Mouse (Mus musculus): ENCODE measurements around the gene Rxfp4. TPM values are rescaled to one million over a fixed set of nuclear protein-coding genes. Genes with fewer than 3 reads are reported as not detected.

Gene Rxfp4
- polyA plus RNA-seq, 1 experiment from 2014 or later, result not detected

GRCm38 (mm10) chr3:88684236-88684979 is 31.5 kb upstream of the Rxfp4 start:
- Histone ChIP-seq H3K9me3 (replicated peaks) (no peaks in the 10 kb centered on the region), H3K4me3 (replicated peaks) (peak overlapping the region; percentile 76), H3K9ac (peak overlapping the region; percentile 44; the same call in 1 of the 2 replicates), H3K36me3 (replicated peaks) (peaks cover 14% of the 10 kb centered on the region), H3K27ac (replicated peaks) (peak overlapping the region; percentile 85), H3K4me2 (peak overlapping the region; percentile 84), H3K27me3 (no peaks in the 10 kb centered on the region), H3K4me1 (replicated peaks) (peaks cover 28% of the 10 kb centered on the region)
- ATAC-seq (ENCODE audit: insufficient read depth), result no peak
- 42% methylated on average over 8 of the region's 8 CpGs for WGBS (ENCODE audit: insufficient replicate concordance)

GRCm38 (mm10) chr3:88683814-88684213 is 30.9 kb upstream of the Rxfp4 start:
- 57% methylated on average over 2 of the region's 2 CpGs for WGBS (ENCODE audit: insufficient replicate concordance)

GRCm38 (mm10) chr3:88677399-88677798 is 24.5 kb upstream of the Rxfp4 start:
- peaks cover 4% of the 10 kb centered on the region for H3K4me1 ChIP-seq (replicated peaks)
- H3K4me2 ChIP-seq, result peak overlapping the region; percentile 72
- no peaks in the 10 kb centered on the region for H3K9me3 ChIP-seq (replicated peaks)
- H3K27me3 ChIP-seq, result no peaks in the 10 kb centered on the region
- no peak for ATAC-seq (ENCODE audit: insufficient read depth)
- peak overlapping the region; percentile 49; the same call in 1 of the 2 replicates for H3K9ac ChIP-seq
- H3K27ac ChIP-seq (replicated peaks), result no peak overlapping the region
- peak overlapping the region; percentile 45 for H3K4me3 ChIP-seq (replicated peaks)
- WGBS (ENCODE audit: insufficient replicate concordance), result 11% methylated on average over 11 of the region's 11 CpGs
- no peaks in the 10 kb centered on the region for H3K36me3 ChIP-seq (replicated peaks)

More at GRCm38 (mm10) chr3:88683814-88684213, 30.9 kb upstream of the Rxfp4 start:
- no peaks in the 10 kb centered on the region for H3K27me3 ChIP-seq
- no peak overlapping the region for H3K4me2 ChIP-seq
- peaks cover 28% of the 10 kb centered on the region for H3K4me1 ChIP-seq (replicated peaks)
- H3K4me3 ChIP-seq (replicated peaks), result no peak overlapping the region
- no peak overlapping the region for H3K9ac ChIP-seq
- H3K36me3 ChIP-seq (replicated peaks), result peaks cover 8% of the 10 kb centered on the region
- no peak for ATAC-seq (ENCODE audit: insufficient read depth)
- H3K9me3 ChIP-seq (replicated peaks), result no peaks in the 10 kb centered on the region
- no peak overlapping the region for H3K27ac ChIP-seq (replicated peaks)

- ATAC-seq (ENCODE audit: insufficient read depth), result no peak
Observed at GRCm38 (mm10) chr3:88664095-88664494, 11.2 kb upstream of the Rxfp4 start.

GRCm38 (mm10) chr3:88659798-88660197 is 6.9 kb upstream of the Rxfp4 start:
- H3K9ac ChIP-seq, result no peak overlapping the region
- H3K4me1 ChIP-seq (replicated peaks), result no peaks in the 10 kb centered on the region
- WGBS (ENCODE audit: insufficient replicate concordance), result 17% methylated on average over 6 of the region's 6 CpGs
- no peak for ATAC-seq (ENCODE audit: insufficient read depth)
- H3K4me2 ChIP-seq, result no peak overlapping the region
- H3K36me3 ChIP-seq (replicated peaks), result no peaks in the 10 kb centered on the region
- H3K27me3 ChIP-seq, result no peaks in the 10 kb centered on the region
- no peaks in the 10 kb centered on the region for H3K9me3 ChIP-seq (replicated peaks)
- H3K4me3 ChIP-seq (replicated peaks), result no peak overlapping the region
- H3K27ac ChIP-seq (replicated peaks), result no peak overlapping the region

More at GRCm38 (mm10) chr3:88664095-88664494, 11.2 kb upstream of the Rxfp4 start:
- Histone ChIP-seq H3K4me2 (no peak overlapping the region; the same call in 1 of the 2 replicates), H3K4me1 (replicated peaks) (no peaks in the 10 kb centered on the region), H3K27me3 (no peaks in the 10 kb centered on the region), H3K9ac (no peak overlapping the region), H3K4me3 (replicated peaks) (no peak overlapping the region), H3K9me3 (replicated peaks) (no peaks in the 10 kb centered on the region), H3K27ac (replicated peaks) (no peak overlapping the region), H3K36me3 (replicated peaks) (no peaks in the 10 kb centered on the region)
- WGBS (ENCODE audit: insufficient replicate concordance), result 21% methylated on average over 4 of the region's 4 CpGs

- Histone ChIP-seq H3K9ac (no peak overlapping the region), H3K27me3 (no peaks in the 10 kb centered on the region), H3K36me3 (replicated peaks) (no peaks in the 10 kb centered on the region), H3K4me2 (no peak overlapping the region), H3K4me1 (replicated peaks) (no peaks in the 10 kb centered on the region), H3K27ac (replicated peaks) (no peak overlapping the region), H3K4me3 (replicated peaks) (no peak overlapping the region), H3K9me3 (replicated peaks) (no peaks in the 10 kb centered on the region)
- no peak for ATAC-seq (ENCODE audit: insufficient read depth)
- 50% methylated on average over 5 of the region's 5 CpGs for WGBS (ENCODE audit: insufficient replicate concordance)
Observed at GRCm38 (mm10) chr3:88658441-88659127, 5.6 kb upstream of the Rxfp4 start.

- Histone ChIP-seq H3K9me3 (replicated peaks) (no peaks in the 10 kb centered on the region), H3K4me1 (replicated peaks) (0 out of 2 replicates have a peak, but pooled peaks cover 4% of the 10 kb centered on the region), H3K36me3 (replicated peaks) (no peaks in the 10 kb centered on the region), H3K27ac (replicated peaks) (no peak overlapping the region), H3K4me2 (no peak overlapping the region), H3K9ac (no peak overlapping the region), H3K27me3 (no peaks in the 10 kb centered on the region), H3K4me3 (replicated peaks) (no peak overlapping the region)
- 67% methylated on average over 8 of the region's 8 CpGs for WGBS (ENCODE audit: insufficient replicate concordance)
- ATAC-seq (ENCODE audit: insufficient read depth), result no peak
Observed at GRCm38 (mm10) chr3:88655619-88656018, 2.7 kb upstream of the Rxfp4 start.

GRCm38 (mm10) chr3:88654621-88655020 is 1.7 kb upstream of the Rxfp4 start:
- 0 out of 2 replicates have a peak, but pooled peaks cover 4% of the 10 kb centered on the region for H3K4me1 ChIP-seq (replicated peaks)
- H3K27me3 ChIP-seq, result no peaks in the 10 kb centered on the region
- WGBS (ENCODE audit: insufficient replicate concordance), result 60% methylated on average over 4 of the region's 4 CpGs
- H3K27ac ChIP-seq (replicated peaks), result no peak overlapping the region
- ATAC-seq (ENCODE audit: insufficient read depth), result no peak
- H3K4me2 ChIP-seq, result no peak overlapping the region
- H3K36me3 ChIP-seq (replicated peaks), result no peaks in the 10 kb centered on the region
- H3K9ac ChIP-seq, result no peak overlapping the region
- H3K9me3 ChIP-seq (replicated peaks), result no peaks in the 10 kb centered on the region
- H3K4me3 ChIP-seq (replicated peaks), result no peak overlapping the region

- H3K4me3 ChIP-seq (replicated peaks), result no peak overlapping the region
- H3K4me2 ChIP-seq, result no peak overlapping the region
- H3K36me3 ChIP-seq (replicated peaks), result no peaks in the 10 kb centered on the region
- WGBS (ENCODE audit: insufficient replicate concordance), result 62% methylated on average over 6 of the region's 6 CpGs
- H3K27ac ChIP-seq (replicated peaks), result no peak overlapping the region
- no peak for ATAC-seq (ENCODE audit: insufficient read depth)
- 0 out of 2 replicates have a peak, but pooled peaks cover 4% of the 10 kb centered on the region for H3K4me1 ChIP-seq (replicated peaks)
- no peak overlapping the region for H3K9ac ChIP-seq
- no peaks in the 10 kb centered on the region for H3K9me3 ChIP-seq (replicated peaks)
- H3K27me3 ChIP-seq, result no peaks in the 10 kb centered on the region
Observed at GRCm38 (mm10) chr3:88653516-88654370, 801 bp upstream of the Rxfp4 start.

- Histone ChIP-seq H3K27me3 (no peaks in the 10 kb centered on the region), H3K4me3 (replicated peaks) (no peak overlapping the region), H3K9ac (no peak overlapping the region), H3K36me3 (replicated peaks) (peaks cover 11% of the 10 kb centered on the region), H3K9me3 (replicated peaks) (no peaks in the 10 kb centered on the region), H3K4me2 (no peak overlapping the region), H3K4me1 (replicated peaks) (0 out of 2 replicates have a peak, but pooled peaks cover 4% of the 10 kb centered on the region), H3K27ac (replicated peaks) (no peak overlapping the region)
- ATAC-seq (ENCODE audit: insufficient read depth), result no peak
- WGBS (ENCODE audit: insufficient replicate concordance), result 45% methylated on average over 18 of the region's 18 CpGs
Observed at GRCm38 (mm10) chr3:88651669-88652618, 998 bp downstream of the Rxfp4 start.
